Mouse (Mus musculus) cerebellum, postnatal 14 days (tissue): ENCODE measurements around the gene Gpr35.
A peak's percentile ranks its signal among the peaks of the same experiment; 100 is the strongest.

ENCODE experiments used
- DNase-seq, 2 experiments: peaks; one replicate each; pipeline ENCODE4 v3.0.0; 2021; ENCODE audit warnings: mixed read lengths in 2 of 2

Gene Gpr35

GRCm38 (mm10) chr1:92984999-92985398 lies 34.3 kb downstream of the Gpr35 start:
- DNase-seq = no peak

- DNase-seq = no peak
Observed at GRCm38 (mm10) chr1:92988894-92989293, 38.2 kb downstream of the Gpr35 start.

- DNase-seq = no peak
Observed at GRCm38 (mm10) chr1:92989891-92990290, 39.2 kb downstream of the Gpr35 start.

- DNase-seq = no peak
Observed at GRCm38 (mm10) chr1:92992214-92992855, 41.7 kb downstream of the Gpr35 start.

GRCm38 (mm10) chr1:92992880-92993279 lies 42.2 kb downstream of the Gpr35 start:
- DNase-seq = no peak

GRCm38 (mm10) chr1:93006061-93006460 lies 55.4 kb downstream of the Gpr35 start, which contains the start of gene Aqp12:
Gene Aqp12, plus strand, starts transcription at chr1:93006334.
- DNase-seq = no peak

- peak in 1 of 2 experiments; percentile 57 for DNase-seq
Observed at GRCm38 (mm10) chr1:93009196-93009595, 58.5 kb downstream of the Gpr35 start.

GRCm38 (mm10) chr1:93010731-93011130 lies 60.1 kb downstream of the Gpr35 start:
- DNase-seq = peak in 1 of 2 experiments; percentile 64

- no peak for DNase-seq
Observed at GRCm38 (mm10) chr1:93012103-93012585, 61.5 kb downstream of the Gpr35 start.

GRCm38 (mm10) chr1:93013367-93013766 lies 62.7 kb downstream of the Gpr35 start:
- DNase-seq = no peak

- DNase-seq = peak; percentile 80 to 92
Observed at GRCm38 (mm10) chr1:93014460-93014859, 63.8 kb downstream of the Gpr35 start.

- DNase-seq = peak in 1 of 2 experiments; percentile 44
Observed at GRCm38 (mm10) chr1:93015136-93015535, 64.5 kb downstream of the Gpr35 start.

- DNase-seq = peak; percentile 39 to 54
Observed at GRCm38 (mm10) chr1:93018716-93019115, 68.1 kb downstream of the Gpr35 start.

GRCm38 (mm10) chr1:93020602-93021001 lies 69.9 kb downstream of the Gpr35 start:
- no peak for DNase-seq

GRCm38 (mm10) chr1:93026600-93026999 lies 75.9 kb downstream of the Gpr35 start:
- DNase-seq = no peak

- DNase-seq = no peak
Observed at GRCm38 (mm10) chr1:93029387-93029786, 78.7 kb downstream of the Gpr35 start.

GRCm38 (mm10) chr1:93030060-93030459 lies 79.4 kb downstream of the Gpr35 start:
- no peak for DNase-seq

- no peak for DNase-seq
Observed at GRCm38 (mm10) chr1:93031199-93031598, 80.5 kb downstream of the Gpr35 start.

- no peak for DNase-seq
Observed at GRCm38 (mm10) chr1:93033989-93034388, 83.3 kb downstream of the Gpr35 start.

- no peak for DNase-seq
Observed at GRCm38 (mm10) chr1:93035981-93036380, 85.3 kb downstream of the Gpr35 start.
